Mouse (Mus musculus): ENCODE results near the gene Cenpf. TPM values are rescaled to one million over a fixed set of nuclear protein-coding genes. Genes with fewer than 3 reads are reported as not detected.

Cenpf gene
- polyA plus RNA-seq, 1 experiment from 2014 or later, result 101 TPM

DNA sequence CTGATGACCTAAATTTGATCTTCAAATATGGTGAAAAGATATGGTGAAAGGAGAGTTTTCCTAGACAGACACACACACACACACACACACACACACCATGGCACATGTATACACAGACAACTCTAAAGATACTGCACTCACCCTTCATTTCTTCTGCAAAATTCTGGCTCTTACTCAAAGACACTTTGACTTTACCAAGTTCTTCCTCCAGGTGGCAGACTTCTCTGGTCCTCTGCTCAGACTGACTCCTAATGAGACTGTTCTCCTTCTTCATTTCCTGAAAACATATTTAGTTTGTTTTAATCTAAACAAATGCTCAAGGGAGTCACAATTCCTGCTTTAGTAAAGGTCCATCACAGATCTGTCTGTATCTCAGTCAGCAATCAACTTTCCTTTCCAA is 26.0 kb downstream of the Cenpf start:
- Histone ChIP-seq H3K27me3 (no peaks in the 10 kb centered on the region), H3K36me3 (peaks cover 65% of the 10 kb centered on the region), H3K4me3 (no peak overlapping the region), H3K9me3 (no peaks in the 10 kb centered on the region), H3K4me2 (no peak overlapping the region), H3K27ac (no peak overlapping the region), H3K4me1 (no peaks in the 10 kb centered on the region), H3K9ac (no peak overlapping the region)
- no peak for ATAC-seq (ENCODE audit: borderline replicate concordance, extremely low read depth, low FRiP score, low TSS enrichment)

DNA sequence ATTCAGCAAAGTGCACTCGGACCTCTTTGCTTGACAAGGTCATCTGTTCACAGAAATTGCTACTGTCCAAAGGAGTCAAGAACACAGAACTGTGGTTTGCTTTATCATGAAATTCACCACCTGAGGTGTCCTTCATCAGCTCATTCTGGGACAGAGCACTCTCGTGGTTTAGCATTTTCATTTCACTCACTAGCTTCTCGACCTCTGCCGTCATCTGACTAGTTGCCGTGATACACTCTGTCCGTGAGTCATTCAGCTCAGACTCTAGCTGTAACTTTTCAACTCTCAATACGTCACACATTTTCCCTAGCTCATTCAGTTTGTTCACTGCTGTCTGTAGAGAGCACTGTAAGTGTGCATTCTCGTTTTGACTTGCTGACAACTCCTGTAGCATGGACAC is 30.5 kb downstream of the Cenpf start:
- Histone ChIP-seq H3K4me1 (no peaks in the 10 kb centered on the region), H3K36me3 (peaks cover 73% of the 10 kb centered on the region)
- ATAC-seq (ENCODE audit: borderline replicate concordance, extremely low read depth, low FRiP score, low TSS enrichment), result no peak

DNA sequence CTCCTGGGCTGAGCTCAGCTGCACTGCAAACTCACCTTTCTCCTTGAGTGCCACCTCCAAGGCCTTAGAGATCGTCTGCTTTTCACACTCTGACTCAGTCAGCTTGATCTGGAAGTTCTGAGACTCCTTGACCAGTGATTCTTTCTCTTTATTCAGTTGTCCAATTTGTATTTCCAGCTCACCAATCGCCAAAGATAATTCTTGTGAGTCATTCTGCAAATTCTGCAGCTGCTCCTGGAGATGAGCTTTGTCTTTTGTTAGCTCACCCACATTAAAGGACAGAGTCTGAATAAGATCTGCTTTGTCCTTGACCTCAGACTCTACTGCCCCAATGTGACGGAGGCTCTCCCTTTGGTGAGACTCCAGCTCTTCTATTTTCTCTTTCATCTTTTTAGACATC is 34.1 kb downstream of the Cenpf start:
- Histone ChIP-seq H3K9me3 (no peaks in the 10 kb centered on the region), H3K27me3 (no peaks in the 10 kb centered on the region), H3K9ac (no peak overlapping the region), H3K4me3 (no peak overlapping the region), H3K27ac (no peak overlapping the region), H3K4me1 (no peaks in the 10 kb centered on the region), H3K4me2 (no peak overlapping the region), H3K36me3 (peaks cover 79% of the 10 kb centered on the region)
- no peak for ATAC-seq (ENCODE audit: borderline replicate concordance, extremely low read depth, low FRiP score, low TSS enrichment)
- WGBS, result 90% methylated on average over 3 of the region's 3 CpGs

More for the DNA sequence above, 30.5 kb downstream of the Cenpf start:
- Histone ChIP-seq H3K4me2 (no peak overlapping the region), H3K27ac (no peak overlapping the region), H3K27me3 (no peaks in the 10 kb centered on the region), H3K9ac (no peak overlapping the region), H3K9me3 (no peaks in the 10 kb centered on the region), H3K4me3 (no peak overlapping the region)
- WGBS, result 84% methylated on average over 8 of the region's 8 CpGs

DNA sequence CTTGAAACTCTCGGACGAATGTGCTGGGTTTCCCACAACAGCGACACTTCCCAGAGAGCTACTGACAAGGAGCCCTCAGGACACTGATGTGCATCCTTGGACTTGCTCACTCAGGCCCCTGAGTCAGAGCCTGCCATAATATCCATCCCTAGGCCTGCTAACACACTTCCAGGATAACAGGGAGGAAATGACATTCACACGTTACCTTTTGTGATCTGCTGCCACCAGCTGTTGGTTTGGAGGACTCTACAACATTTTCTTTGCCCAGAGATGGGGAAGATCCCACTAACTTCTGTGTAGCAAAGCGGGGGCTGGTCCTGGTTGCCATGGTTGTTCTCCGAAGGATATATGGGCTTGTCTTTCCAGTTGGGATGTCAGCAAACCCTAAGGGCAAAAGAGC is 41.3 kb downstream of the Cenpf start:
- Histone ChIP-seq H3K4me2 (no peak overlapping the region), H3K4me3 (no peak overlapping the region), H3K27ac (no peak overlapping the region), H3K9ac (no peak overlapping the region), H3K9me3 (no peaks in the 10 kb centered on the region), H3K4me1 (no peaks in the 10 kb centered on the region), H3K36me3 (peaks cover 85% of the 10 kb centered on the region), H3K27me3 (no peaks in the 10 kb centered on the region)
- WGBS, result 82% methylated on average over 6 of the region's 6 CpGs
- ATAC-seq (ENCODE audit: borderline replicate concordance, extremely low read depth, low FRiP score, low TSS enrichment), result no peak

DNA sequence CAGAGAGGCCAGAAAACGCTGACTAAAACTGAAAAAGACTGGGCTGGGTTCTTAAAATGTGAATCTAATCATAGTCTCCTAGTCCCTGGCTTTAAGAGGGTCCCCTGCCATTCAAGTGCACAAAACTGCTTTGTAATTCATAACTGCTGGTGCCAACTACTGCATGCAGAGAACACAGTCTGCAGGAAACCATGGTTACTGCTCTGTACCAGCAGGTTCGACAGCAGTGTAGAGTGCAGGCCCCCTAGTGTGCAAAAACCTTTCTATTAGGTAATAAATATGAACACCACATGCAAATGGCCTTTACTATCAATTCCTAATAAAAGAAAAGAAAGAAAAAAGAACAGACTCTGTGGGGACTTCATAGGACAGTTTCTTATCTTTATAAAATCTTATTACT is 42.5 kb downstream of the Cenpf start:
- H3K27me3 ChIP-seq, result no peaks in the 10 kb centered on the region
- no peak overlapping the region for H3K27ac ChIP-seq
- H3K4me3 ChIP-seq, result no peak overlapping the region
- H3K9ac ChIP-seq, result no peak overlapping the region
- no peak overlapping the region for H3K4me2 ChIP-seq
- WGBS, result 75% methylated on average over 2 of the region's 2 CpGs
- no peaks in the 10 kb centered on the region for H3K9me3 ChIP-seq
- no peaks in the 10 kb centered on the region for H3K4me1 ChIP-seq
- H3K36me3 ChIP-seq, result peaks cover 86% of the 10 kb centered on the region
- no peak for ATAC-seq (ENCODE audit: borderline replicate concordance, extremely low read depth, low FRiP score, low TSS enrichment)

DNA sequence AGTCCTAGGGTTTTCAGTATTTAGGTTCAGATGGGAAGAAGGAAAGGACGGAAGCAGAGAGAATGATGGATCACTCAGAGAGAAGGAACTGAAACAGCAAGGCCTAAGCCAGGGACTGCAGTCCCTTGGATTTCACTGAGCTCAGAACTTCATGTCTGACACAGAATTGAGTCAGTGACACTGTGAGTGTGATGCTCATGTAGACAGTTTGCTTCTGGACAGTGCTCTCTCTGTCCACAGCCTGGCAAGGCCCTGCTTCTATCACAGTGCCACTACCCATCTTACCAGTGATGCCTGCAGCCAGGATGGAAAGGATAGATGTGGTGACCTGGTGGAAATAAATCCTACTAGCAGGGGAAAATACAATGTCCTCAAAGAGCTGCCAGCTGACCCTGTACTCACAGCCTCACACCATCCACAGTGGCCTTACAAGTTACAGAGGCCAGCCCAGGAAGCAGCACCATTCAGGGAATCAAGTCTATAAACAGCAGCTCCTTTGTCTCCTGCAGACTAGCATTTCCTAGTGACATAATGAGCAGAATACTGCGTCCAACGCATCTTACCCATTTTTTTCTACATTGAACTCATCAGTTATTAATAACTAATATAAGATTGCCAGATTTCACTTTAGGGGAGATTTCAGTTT is 43.1 kb downstream of the Cenpf start:
- Histone ChIP-seq H3K4me2 (no peak overlapping the region), H3K4me3 (no peak overlapping the region), H3K27me3 (no peaks in the 10 kb centered on the region), H3K9ac (no peak overlapping the region), H3K9me3 (no peaks in the 10 kb centered on the region), H3K4me1 (no peaks in the 10 kb centered on the region), H3K27ac (no peak overlapping the region), H3K36me3 (peaks cover 82% of the 10 kb centered on the region)
- no peak for ATAC-seq (ENCODE audit: borderline replicate concordance, extremely low read depth, low FRiP score, low TSS enrichment)
- 81% methylated on average over 3 of the region's 3 CpGs for WGBS

DNA sequence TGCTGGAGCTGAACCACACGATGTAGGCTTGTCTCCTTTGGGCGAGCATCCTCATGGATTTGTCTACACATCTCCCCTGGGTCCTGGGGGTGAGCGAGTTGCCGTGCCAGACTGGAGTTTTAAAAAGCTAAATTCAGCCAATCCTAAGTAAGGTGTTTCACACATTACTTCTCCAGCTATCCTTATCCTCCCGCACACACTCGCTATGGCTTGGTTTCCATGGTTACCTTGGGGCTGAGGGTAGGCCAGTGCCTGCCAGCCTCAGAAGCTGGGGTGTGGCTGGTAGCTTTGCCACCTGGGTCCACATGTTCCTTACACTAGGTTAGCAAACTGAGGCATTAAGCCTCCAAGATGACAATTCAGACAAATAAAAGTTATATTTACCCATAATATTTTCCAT is 48.3 kb downstream of the Cenpf start:
- H3K4me3 ChIP-seq, result no peak overlapping the region
- peaks cover 35% of the 10 kb centered on the region for H3K36me3 ChIP-seq
- no peaks in the 10 kb centered on the region for H3K9me3 ChIP-seq
- no peak overlapping the region for H3K27ac ChIP-seq
- WGBS, result 79% methylated on average over 6 of the region's 6 CpGs
- no peak overlapping the region for H3K9ac ChIP-seq
- H3K27me3 ChIP-seq, result no peaks in the 10 kb centered on the region
- no peak for ATAC-seq (ENCODE audit: borderline replicate concordance, extremely low read depth, low FRiP score, low TSS enrichment)
- no peaks in the 10 kb centered on the region for H3K4me1 ChIP-seq
- no peak overlapping the region for H3K4me2 ChIP-seq

DNA sequence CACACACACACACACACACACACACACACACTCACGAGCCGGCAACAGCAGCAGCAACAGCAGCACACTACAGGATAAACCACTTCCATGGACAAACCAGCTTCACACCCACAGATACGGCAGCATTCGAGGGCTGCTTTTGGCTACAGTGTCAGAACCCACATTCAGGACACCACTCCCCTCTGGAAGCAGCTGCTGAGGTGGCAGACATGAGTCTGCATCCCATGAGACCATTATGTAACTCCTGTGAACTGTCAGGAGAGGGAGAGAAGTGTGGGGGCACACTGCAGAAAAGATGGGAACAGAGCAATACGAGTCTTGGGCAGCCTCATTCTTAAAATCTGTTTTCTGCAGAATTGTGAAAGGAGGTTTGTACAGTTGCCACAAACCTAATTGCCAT is 54.1 kb downstream of the Cenpf start:
- Histone ChIP-seq H3K9me3 (no peaks in the 10 kb centered on the region), H3K4me2 (no peak overlapping the region), H3K4me3 (no peak overlapping the region), H3K27me3 (no peaks in the 10 kb centered on the region), H3K36me3 (no peaks in the 10 kb centered on the region), H3K9ac (no peak overlapping the region), H3K27ac (no peak overlapping the region), H3K4me1 (peaks cover 3% of the 10 kb centered on the region; the same call in 1 of the 2 replicates)
- 47% methylated on average over 5 of the region's 5 CpGs for WGBS
- no peak for ATAC-seq (ENCODE audit: borderline replicate concordance, extremely low read depth, low FRiP score, low TSS enrichment)

DNA sequence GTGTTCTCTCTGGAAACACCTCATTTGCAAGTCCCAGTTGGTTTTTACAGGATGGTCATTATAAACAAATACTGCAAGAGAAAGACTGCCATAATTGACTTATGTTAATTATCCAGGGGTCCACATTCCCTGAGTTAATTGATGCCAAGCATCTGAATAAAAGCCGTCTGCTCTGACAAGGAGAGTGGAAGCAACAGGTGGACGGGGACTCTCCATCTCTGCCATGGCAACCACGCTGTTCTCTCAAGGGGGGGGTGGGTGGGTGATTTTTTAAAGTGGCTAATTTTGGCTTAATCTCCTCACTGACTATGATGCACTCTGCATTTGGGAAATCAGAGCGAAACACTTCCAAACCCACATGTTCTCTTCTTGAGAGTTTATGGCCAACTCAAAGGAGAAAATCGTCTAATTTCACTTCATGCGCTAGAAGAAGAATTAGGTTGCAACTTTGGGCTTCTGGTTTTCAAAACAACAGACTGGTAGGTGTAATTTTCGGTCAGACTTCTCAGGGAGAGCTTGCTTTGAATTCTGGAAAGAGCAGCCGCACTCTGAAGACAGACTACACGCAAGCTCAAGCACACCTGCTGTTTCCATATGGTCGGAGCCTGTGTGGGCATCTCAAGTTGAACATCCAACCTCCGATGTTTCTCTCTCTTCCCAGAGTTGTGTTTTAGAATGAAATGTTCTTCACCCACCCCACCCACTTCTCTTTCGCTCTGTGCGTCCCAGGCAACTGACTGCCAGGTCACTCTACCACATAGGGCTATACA is 55.8 kb downstream of the Cenpf start:
- H3K9ac ChIP-seq, result no peak overlapping the region
- H3K27ac ChIP-seq, result no peak overlapping the region
- H3K4me3 ChIP-seq, result no peak overlapping the region
- H3K9me3 ChIP-seq, result no peaks in the 10 kb centered on the region
- no peak overlapping the region for H3K4me2 ChIP-seq
- peaks cover 3% of the 10 kb centered on the region; the same call in 1 of the 2 replicates for H3K4me1 ChIP-seq
- no peak for ATAC-seq (ENCODE audit: borderline replicate concordance, extremely low read depth, low FRiP score, low TSS enrichment)
- H3K27me3 ChIP-seq, result no peaks in the 10 kb centered on the region
- 77% methylated on average over 13 of the region's 13 CpGs for whole genome bisulfite sequencing
- H3K36me3 ChIP-seq, result no peaks in the 10 kb centered on the region

DNA sequence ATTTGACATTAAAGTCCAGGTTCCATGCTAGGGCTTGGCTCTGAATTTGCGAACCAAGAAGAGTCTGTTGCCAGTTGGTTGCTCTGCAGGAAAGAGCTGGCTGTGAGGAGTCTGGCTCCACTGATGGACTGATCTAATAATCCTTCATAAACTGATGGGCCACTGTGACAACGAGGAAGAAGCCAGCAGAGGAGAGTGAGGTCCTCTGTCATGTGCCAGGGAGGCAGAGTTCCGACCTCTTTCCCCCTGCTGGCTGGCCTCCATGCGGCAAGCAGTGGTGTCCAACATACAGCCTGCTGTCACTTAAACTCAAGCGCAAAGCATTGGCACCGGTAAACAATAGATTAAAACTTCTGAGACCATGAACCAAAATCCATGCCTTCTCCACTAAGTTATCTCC is 57.9 kb downstream of the Cenpf start:
- Histone ChIP-seq H3K36me3 (no peaks in the 10 kb centered on the region), H3K4me2 (no peak overlapping the region), H3K27ac (no peak overlapping the region), H3K27me3 (no peaks in the 10 kb centered on the region), H3K9ac (no peak overlapping the region), H3K4me1 (peaks cover 3% of the 10 kb centered on the region; the same call in 1 of the 2 replicates), H3K4me3 (no peak overlapping the region), H3K9me3 (no peaks in the 10 kb centered on the region)
- ATAC-seq (ENCODE audit: borderline replicate concordance, extremely low read depth, low FRiP score, low TSS enrichment), result no peak
- WGBS, result 69% methylated on average over 6 of the region's 6 CpGs

DNA sequence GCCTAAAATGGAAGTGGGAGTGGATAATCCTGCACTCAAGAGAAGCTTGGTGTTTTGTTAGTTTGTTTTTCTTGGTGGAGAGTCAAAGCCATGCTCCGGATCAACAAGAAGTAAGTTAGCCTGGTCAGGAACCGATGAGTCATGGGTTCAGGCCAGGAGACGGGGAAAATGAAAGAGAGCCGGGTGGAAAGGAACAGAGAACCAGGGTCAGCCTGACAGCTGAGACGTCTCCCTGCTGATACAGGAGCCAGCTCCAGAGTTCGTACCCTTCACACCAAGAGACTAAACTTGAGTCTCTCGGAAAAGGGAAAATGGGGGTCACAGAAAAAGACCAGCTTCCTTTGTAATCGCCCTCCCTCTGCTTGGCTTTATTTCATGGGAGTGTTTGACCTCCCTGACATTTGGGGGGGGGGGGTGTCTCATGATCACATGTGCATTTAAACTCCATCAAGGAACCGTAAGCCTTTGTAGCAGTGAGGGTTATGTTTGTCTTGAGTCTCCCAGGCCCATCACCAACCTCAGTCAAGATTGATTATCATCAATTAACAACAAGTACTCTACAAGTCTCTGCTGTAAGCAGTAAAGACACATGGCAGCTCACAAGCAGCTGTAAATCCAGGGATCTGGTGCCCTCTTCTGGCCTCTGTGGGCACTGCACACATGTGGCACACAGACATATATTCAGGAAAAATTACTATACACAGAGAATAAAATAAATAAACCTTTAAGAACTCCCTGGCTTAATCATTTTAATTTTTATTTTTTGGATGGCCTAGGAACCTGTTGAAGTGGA is 59.7 kb downstream of the Cenpf start:
- Histone ChIP-seq H3K9me3 (no peaks in the 10 kb centered on the region), H3K27ac (peak overlapping the region; percentile 31; the same call in 1 of the 2 replicates), H3K36me3 (no peaks in the 10 kb centered on the region), H3K4me2 (no peak overlapping the region), H3K9ac (no peak overlapping the region), H3K27me3 (no peaks in the 10 kb centered on the region), H3K4me1 (peaks cover 3% of the 10 kb centered on the region; the same call in 1 of the 2 replicates), H3K4me3 (no peak overlapping the region)
- peak; percentile 63; the same call in 1 of the 2 replicates for ATAC-seq (ENCODE audit: borderline replicate concordance, extremely low read depth, low FRiP score, low TSS enrichment)
- 38% methylated on average over 9 of the region's 9 CpGs for WGBS

DNA sequence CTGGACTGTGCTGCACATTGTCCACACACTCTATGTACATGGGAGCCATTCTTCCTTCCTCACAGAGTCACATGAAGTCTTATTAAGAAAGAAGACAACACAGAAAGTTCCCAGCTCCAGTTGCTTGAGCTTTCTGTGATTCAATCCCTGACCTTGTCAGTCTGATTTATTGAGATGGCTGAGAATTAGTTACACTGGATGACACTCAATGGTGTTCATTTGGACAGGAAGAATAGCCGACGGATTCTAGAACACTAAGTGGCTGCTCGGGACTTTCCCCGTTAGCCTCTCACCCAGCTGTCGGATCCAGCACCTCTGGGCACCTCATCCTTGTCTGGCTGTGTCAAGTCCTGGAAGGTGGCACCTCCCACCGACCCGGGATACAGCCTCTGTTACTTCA is 63.1 kb downstream of the Cenpf start:
- H3K9me3 ChIP-seq, result no peaks in the 10 kb centered on the region
- no peak overlapping the region for H3K4me2 ChIP-seq
- no peaks in the 10 kb centered on the region for H3K27me3 ChIP-seq
- 66% methylated on average over 7 of the region's 7 CpGs for WGBS
- no peaks in the 10 kb centered on the region for H3K4me1 ChIP-seq
- no peak for ATAC-seq (ENCODE audit: borderline replicate concordance, extremely low read depth, low FRiP score, low TSS enrichment)
- no peak overlapping the region for H3K4me3 ChIP-seq
- H3K9ac ChIP-seq, result no peak overlapping the region
- no peaks in the 10 kb centered on the region for H3K36me3 ChIP-seq
- H3K27ac ChIP-seq, result no peak overlapping the region

All from lung, embryonic 15.5 days (tissue).